Mouse (Mus musculus): Measurements from ENCODE around the gene Kif16b.

DNA sequence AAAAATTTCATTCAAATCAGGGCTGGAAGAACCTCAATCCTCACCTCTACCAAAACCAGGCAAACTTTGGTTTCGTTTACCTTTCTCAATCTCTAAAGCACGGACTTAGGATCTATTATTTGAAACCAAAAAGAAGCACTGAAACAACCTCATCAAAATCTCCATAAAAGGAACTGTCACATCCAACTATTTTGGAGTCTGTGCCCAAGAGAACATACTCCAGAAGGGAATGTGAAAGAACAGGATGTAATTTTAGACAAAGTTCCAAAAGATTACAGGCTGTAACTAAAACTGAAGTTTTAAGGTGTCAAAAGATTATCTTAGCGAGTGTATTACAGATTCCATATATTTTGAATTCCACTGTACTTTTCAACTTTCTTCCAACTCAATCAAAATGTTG, 232.9 kb downstream of the Kif16b start:
- no peak for TF ChIP-seq CTCF (IDR thresholded peaks at IDR 0.05; ENCODE audit: insufficient read depth, low read depth, low read length)
- no peak for TF ChIP-seq POLR2A (IDR thresholded peaks at IDR 0.05; ENCODE audit: insufficient read depth, low read depth, low read length)

All from olfactory bulb, adult 2 months (tissue).